Mouse (Mus musculus) brain, embryonic 14.5 days (tissue): ENCODE results near the gene M1ap.

Experiments used
- CTCF ChIP-seq: fragments of 200-500 bp; IDR thresholded peaks from 2 replicates; pipeline ENCODE4 v1.5.1; 2012; ENCODE audit warnings: inconsistent platforms, mild to moderate bottlenecking, moderate library complexity, borderline replicate concordance; ENCODE audit not compliant: insufficient read depth, insufficient read length; ENCODE audit errors: extremely low read depth
- POLR2A ChIP-seq: fragments of 200-500 bp; IDR thresholded peaks from 2 replicates; pipeline ENCODE4 v1.6.1; 2012; ENCODE audit warnings: mild to moderate bottlenecking, inconsistent platforms, borderline replicate concordance; ENCODE audit not compliant: poor library complexity, insufficient read depth, insufficient read length, severe bottlenecking; ENCODE audit errors: extremely low read depth

DNA sequence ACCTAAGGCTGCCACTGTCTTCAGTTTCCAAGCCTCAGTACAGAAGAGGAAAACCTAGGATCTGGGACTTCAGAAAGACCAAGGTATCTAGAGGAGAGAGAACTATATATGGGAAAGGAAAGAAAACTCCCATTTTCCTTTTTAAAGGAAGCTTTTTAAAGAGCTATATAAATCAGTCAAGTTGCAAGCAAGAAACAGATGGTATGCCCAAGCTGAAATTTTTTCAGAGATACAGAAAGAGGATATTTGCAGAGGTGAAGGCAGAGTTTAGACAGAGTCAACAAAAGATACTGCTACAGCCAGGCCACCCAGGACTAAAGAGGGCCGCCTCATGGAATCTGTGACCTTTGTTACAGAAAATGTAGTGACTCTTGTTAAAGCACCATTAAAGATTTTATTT, 15.0 kb downstream of the M1ap start:
- TF ChIP-seq CTCF (no peak), POLR2A (no peak)
